Mouse (Mus musculus): ENCODE results near the gene Grm2.

Gene Grm2

GRCm38 (mm10) chr9:106655884-106656720 is at the start of gene Grm2:
TSS of gene Grm2 (minus strand) at chr9:106656082.
- DNase-seq (ENCODE audit: low spot score): peak; percentile 31

- DNase-seq (ENCODE audit: low spot score): no peak
These were observed 37.1 kb upstream of the Grm2 start for GRCm38 (mm10) chr9:106692973-106693481.

DNA sequence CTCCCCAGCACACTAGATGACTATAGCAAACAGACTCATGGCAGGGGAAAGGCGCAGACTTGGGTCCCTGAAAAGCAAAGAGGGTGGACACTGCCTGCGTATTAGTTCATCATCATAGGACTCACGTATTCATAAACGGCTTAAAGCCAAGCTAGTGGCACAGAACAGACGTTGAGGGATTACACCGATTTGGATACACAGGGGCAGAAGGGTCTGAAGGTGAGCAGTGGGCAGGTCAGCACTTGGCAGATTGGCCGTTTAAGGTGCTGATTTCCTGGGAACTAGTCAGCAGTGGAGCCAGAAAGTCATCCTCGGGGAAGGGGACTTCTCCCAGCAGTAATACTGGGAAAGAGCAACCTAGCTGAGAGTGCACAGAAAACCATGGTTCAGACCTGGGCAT is 33.0 kb upstream of the Grm2 start:
- DNase-seq (ENCODE audit: low spot score): no peak

DNA sequence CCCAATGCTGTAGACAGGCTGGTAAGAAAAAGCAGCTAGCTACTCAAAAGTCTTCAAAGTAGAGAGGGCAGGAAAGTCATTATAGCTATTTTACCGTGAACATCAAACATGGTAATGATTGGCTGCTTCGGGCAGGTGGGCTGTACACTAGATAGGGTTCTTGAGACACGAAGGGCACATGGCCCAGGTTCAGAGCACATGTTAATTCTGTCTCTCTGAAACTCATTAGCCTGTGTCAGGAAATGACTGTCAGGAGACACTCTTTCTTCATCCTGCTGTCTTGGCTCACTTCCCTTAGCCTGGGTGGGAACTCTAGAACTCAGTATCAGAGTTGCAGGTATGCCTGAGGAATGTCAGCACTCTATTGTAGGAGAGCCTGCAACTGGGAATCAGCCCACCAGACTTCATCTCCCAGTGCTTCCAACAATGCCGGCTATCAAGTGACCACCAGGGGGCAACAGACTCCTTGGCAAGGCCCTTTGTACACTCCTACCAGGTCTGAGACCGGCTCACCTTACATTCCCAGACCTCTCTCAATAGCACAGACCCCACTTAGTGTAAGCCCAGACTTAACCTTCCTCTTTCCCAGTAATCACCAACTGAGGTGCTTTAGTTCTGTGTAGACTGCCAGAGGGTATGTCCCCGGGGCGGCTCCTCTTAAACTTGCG is 31.2 kb upstream of the Grm2 start:
- peak; percentile 79 for DNase-seq (ENCODE audit: low spot score)

- DNase-seq (ENCODE audit: low spot score): peak; percentile 89
These were observed 29.6 kb upstream of the Grm2 start, which contains the start of gene Tex264 for GRCm38 (mm10) chr9:106685249-106686101. TSS of gene Tex264 (minus strand) at chr9:106685927.

GRCm38 (mm10) chr9:106684918-106685248 is 29.0 kb upstream of the Grm2 start:
- no peak for DNase-seq (ENCODE audit: low spot score)

- DNase-seq (ENCODE audit: low spot score): no peak
These were observed 28.4 kb upstream of the Grm2 start for GRCm38 (mm10) chr9:106684093-106684872.

- DNase-seq (ENCODE audit: low spot score): no peak
These were observed 25.1 kb upstream of the Grm2 start for GRCm38 (mm10) chr9:106681026-106681425.

DNA sequence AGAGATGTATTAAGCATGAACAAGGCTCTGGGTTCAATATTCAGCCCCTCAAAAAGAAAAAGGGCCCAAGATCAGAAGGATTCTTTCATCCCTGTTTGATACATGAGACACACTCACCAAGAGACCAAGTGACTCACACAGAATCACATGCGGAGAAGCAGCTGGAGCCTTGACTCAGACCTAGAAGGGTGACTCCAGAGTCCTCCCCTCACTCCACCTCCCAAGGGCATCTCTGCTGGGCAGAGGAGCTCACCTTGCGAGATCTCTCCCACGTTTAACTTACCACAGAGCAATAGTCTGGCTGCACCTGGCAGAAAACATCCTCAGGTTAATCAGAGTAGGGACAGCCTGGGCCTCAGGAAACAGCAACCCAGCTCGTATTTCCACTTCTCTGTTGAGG is 22.4 kb upstream of the Grm2 start:
- DNase-seq (ENCODE audit: low spot score): no peak

DNA sequence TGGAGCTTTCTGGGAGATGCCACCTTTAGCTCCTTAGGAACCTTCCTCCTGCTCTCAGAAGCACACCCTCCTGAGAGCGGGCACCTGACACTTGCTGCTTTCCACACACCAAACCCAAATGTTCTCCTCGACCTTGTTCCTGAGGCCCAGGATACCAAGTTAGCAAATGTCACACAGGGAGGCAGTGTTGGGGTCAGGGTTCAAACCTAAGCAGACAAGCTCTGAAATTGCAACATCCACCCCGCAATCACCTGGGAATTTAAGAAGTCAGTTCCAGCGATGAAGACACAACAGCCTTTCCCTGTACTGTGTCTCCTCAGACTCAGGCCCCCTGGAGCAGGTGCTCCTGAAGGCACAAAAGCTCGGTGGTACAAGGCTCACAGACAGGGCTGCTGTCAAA is 21.8 kb upstream of the Grm2 start:
- DNase-seq (ENCODE audit: low spot score): no peak

DNA sequence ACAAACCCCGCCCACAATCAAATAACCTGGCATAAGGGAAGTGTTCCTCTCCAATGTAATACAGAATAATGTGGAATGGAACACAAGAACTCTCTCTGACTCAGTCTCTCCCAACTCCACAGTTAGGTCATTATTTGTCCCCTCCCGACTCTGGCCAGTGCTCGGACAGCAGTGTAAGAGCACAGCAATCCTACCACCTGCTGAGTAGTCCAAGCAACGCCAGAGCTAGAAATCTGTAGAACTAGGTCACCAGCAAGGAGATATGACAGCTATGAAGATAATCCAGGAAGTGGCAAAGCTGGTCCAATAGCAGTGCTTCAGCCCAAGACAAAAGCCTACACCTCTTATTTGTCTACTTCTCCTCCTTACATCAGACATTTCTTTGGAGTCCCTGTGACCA is 20.7 kb upstream of the Grm2 start:
- DNase-seq (ENCODE audit: low spot score): no peak

DNA sequence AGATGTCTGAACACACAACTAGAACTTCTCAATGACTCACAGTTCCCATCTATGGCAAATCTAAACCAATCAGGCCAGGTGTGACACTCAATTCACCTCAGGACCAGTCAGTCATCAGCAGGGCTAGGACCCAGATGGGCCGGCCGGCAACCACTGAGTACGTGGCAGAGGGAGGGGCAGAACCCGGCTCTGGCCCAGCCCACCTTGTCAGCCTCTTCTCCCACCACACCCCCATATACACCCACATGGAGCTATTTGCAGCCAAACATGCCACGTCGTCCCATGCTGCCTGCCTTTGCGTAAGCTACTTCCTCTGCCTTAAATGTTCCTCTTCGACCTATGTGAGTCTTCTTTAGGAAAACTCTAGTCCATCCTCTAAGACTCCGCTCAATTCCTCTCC is 20.1 kb upstream of the Grm2 start:
- DNase-seq (ENCODE audit: low spot score): peak; percentile 28

GRCm38 (mm10) chr9:106675480-106675879 is 19.6 kb upstream of the Grm2 start:
- DNase-seq (ENCODE audit: low spot score): peak; percentile 82

GRCm38 (mm10) chr9:106673860-106674259 is 18.0 kb upstream of the Grm2 start:
- no peak for DNase-seq (ENCODE audit: low spot score)

GRCm38 (mm10) chr9:106664856-106665255 is 9.0 kb upstream of the Grm2 start:
- no peak for DNase-seq (ENCODE audit: low spot score)

DNA sequence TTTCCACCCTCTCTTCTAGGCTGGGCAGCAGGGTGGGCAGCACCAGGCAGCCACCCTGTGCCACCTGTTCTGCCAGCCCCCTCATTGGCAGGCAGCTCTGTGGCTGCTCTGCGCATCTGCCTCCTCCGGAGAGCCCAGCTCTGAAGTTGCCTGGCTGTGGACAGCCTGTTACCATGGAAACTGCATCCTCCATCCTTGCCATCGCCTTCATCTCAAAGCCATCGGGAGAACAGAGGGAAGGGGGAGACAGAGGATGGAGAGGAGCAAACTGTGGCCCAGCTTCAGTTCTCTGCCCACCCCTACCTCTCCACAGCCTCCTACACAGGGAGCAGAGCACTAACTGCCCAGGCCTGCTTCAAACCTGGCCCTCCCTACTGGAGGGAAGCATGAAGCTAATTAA is 8.6 kb upstream of the Grm2 start:
- no peak for DNase-seq (ENCODE audit: low spot score)

GRCm38 (mm10) chr9:106663200-106663599 is 7.3 kb upstream of the Grm2 start:
- no peak for DNase-seq (ENCODE audit: low spot score)

GRCm38 (mm10) chr9:106659935-106660334 is 4.1 kb upstream of the Grm2 start:
- DNase-seq (ENCODE audit: low spot score): no peak

GRCm38 (mm10) chr9:106659441-106659840 is 3.6 kb upstream of the Grm2 start:
- DNase-seq (ENCODE audit: low spot score): no peak

GRCm38 (mm10) chr9:106657592-106657991 is 1.7 kb upstream of the Grm2 start:
- no peak for DNase-seq (ENCODE audit: low spot score)

- DNase-seq (ENCODE audit: low spot score): no peak
These were observed 938 bp upstream of the Grm2 start for GRCm38 (mm10) chr9:106656820-106657219.

- DNase-seq (ENCODE audit: low spot score): no peak
These were observed 3.2 kb downstream of the Grm2 start for GRCm38 (mm10) chr9:106652720-106653119.

All from lung, postnatal 25 days (tissue).